Mouse (Mus musculus) cerebellum, postnatal 36 days (tissue): Measurements from ENCODE around the gene Acvrl1.
A peak's percentile ranks its signal among the peaks of the same experiment; 100 is the strongest.

Experiments used
- DNase-seq, 2 experiments: peaks; one replicate each; pipeline ENCODE4 v3.0.0; 2021 to 2022; ENCODE audit warnings: mixed read lengths in 2 of 2

Acvrl1 gene

GRCm38 (mm10) chr15:101172016-101172415 is 43.7 kb downstream of the Acvrl1 start:
- DNase-seq = no peak

- DNase-seq = peak; percentile 85 to 91
Observed at GRCm38 (mm10) chr15:101173421-101174211, 45.3 kb downstream of the Acvrl1 start, which contains the start of gene Acvr1b. Gene Acvr1b, plus strand, starts transcription at chr15:101174067.

- DNase-seq = peak; percentile 41 to 49
Observed at GRCm38 (mm10) chr15:101174294-101175130, 46.2 kb downstream of the Acvrl1 start.

GRCm38 (mm10) chr15:101175131-101175460 is 46.8 kb downstream of the Acvrl1 start:
- no peak for DNase-seq

GRCm38 (mm10) chr15:101175613-101176283 is 47.4 kb downstream of the Acvrl1 start:
- peak; percentile 27 to 42 for DNase-seq

GRCm38 (mm10) chr15:101176284-101176680 is 48.0 kb downstream of the Acvrl1 start:
- no peak for DNase-seq

- DNase-seq = peak; percentile 35 to 44
Observed at GRCm38 (mm10) chr15:101176795-101177691, 48.7 kb downstream of the Acvrl1 start.

GRCm38 (mm10) chr15:101180363-101181105 is 52.2 kb downstream of the Acvrl1 start:
- DNase-seq = no peak

- DNase-seq = no peak
Observed at GRCm38 (mm10) chr15:101181106-101181466, 52.8 kb downstream of the Acvrl1 start.

GRCm38 (mm10) chr15:101181500-101181899 is 53.2 kb downstream of the Acvrl1 start:
- no peak for DNase-seq

GRCm38 (mm10) chr15:101182676-101183075 is 54.4 kb downstream of the Acvrl1 start:
- no peak for DNase-seq

GRCm38 (mm10) chr15:101184300-101184699 is 56.0 kb downstream of the Acvrl1 start:
- no peak for DNase-seq

GRCm38 (mm10) chr15:101185549-101185948 is 57.2 kb downstream of the Acvrl1 start:
- DNase-seq = no peak

- no peak for DNase-seq
Observed at GRCm38 (mm10) chr15:101187907-101188306, 59.6 kb downstream of the Acvrl1 start.

- DNase-seq = no peak
Observed at GRCm38 (mm10) chr15:101189981-101190761, 61.8 kb downstream of the Acvrl1 start.

- DNase-seq = no peak
Observed at GRCm38 (mm10) chr15:101190762-101191150, 62.4 kb downstream of the Acvrl1 start.

GRCm38 (mm10) chr15:101191459-101192259 is 63.3 kb downstream of the Acvrl1 start:
- DNase-seq = no peak

- no peak for DNase-seq
Observed at GRCm38 (mm10) chr15:101192260-101192640, 63.9 kb downstream of the Acvrl1 start.

- DNase-seq = no peak
Observed at GRCm38 (mm10) chr15:101192651-101193050, 64.3 kb downstream of the Acvrl1 start.

GRCm38 (mm10) chr15:101193971-101194370 is 65.6 kb downstream of the Acvrl1 start:
- DNase-seq = no peak
